Mouse (Mus musculus): ENCODE measurements at regions not wholly inside any gene's neighbourhood (a gene's known extent, or its start where the extent isn't known, plus 50 kb on each side); places are given as distances from the start of the nearest gene placed in this dataset.
A peak's percentile ranks its signal among the peaks of the same experiment; 100 is the strongest.
"Not testable (repeated sequence)": the region's sequence is repeated elsewhere in the genome, so short reads cannot be mapped to it uniquely, and the experiment has no call there.

GRCm38 (mm10) chr9:36001163-36001562, 92.9 kb downstream of the 9230113P08Rik start:
- WGBS = 38% methylated on average over 1 of the region's 1 CpGs
- H3K4me1 ChIP-seq (ENCODE audit: control insufficient read depth, insufficient read depth, low read length) = no peaks in the 10 kb centered on the region
- H3K4me3 ChIP-seq (ENCODE audit: insufficient read depth, low read depth, low read length) = no peak overlapping the region
- H3K27ac ChIP-seq (ENCODE audit: insufficient read depth, low read depth, low read length) = no peak overlapping the region
- no peak for DNase-seq
- H3K27me3 ChIP-seq (replicated peaks; ENCODE audit: control insufficient read depth, insufficient read depth, low read length) = no peaks in the 10 kb centered on the region
- H3K36me3 ChIP-seq (ENCODE audit: control insufficient read depth, insufficient read depth, low read length) = no peaks in the 10 kb centered on the region
- TF ChIP-seq CTCF (conservative IDR thresholded peaks at IDR 0.05; ENCODE audit: insufficient read depth, insufficient read length, low read depth, low read length) = no peak
- no peak for TF ChIP-seq POLR2A (IDR thresholded peaks at IDR 0.05; ENCODE audit: low read depth, low read length)

DNA sequence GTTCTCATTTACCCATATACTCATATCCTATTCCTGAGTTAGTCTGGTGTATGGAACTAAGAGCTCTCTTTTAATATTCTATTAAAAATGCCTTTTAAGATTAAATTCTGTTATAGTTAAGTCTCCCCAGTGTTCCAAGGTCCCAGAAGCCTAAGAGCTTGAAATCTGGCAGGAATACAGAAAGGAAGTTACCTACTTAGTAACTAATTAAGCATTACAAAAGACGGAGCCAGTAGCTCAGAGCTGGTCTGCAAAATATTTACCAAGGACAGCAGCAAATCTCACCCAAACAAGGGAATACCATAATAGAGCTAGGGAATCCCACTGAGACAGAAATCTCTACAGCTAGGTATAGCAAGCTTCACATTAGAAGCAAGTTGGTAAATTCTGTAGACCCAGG, 98.6 kb downstream of the 9230113P08Rik start:
- peak; percentile 51 for DNase-seq
- H3K36me3 ChIP-seq (ENCODE audit: control insufficient read depth, insufficient read depth, low read length); H3K27me3 ChIP-seq (replicated peaks; ENCODE audit: control insufficient read depth, insufficient read depth, low read length); H3K4me3 ChIP-seq (ENCODE audit: insufficient read depth, low read depth, low read length); H3K4me1 ChIP-seq (ENCODE audit: control insufficient read depth, insufficient read depth, low read length); H3K27ac ChIP-seq (ENCODE audit: insufficient read depth, low read depth, low read length): not testable (repeated sequence)
- 51% methylated on average over 1 of the region's 1 CpGs for WGBS

Measured in kidney, adult 2 months (tissue).